Mouse (Mus musculus): Measurements from ENCODE around the gene S1pr1. TPM values are rescaled to one million over a fixed set of nuclear protein-coding genes. Genes with fewer than 3 reads are reported as not detected.

Gene S1pr1
- polyA plus RNA-seq, 1 experiment from 2014 or later = 35.9 TPM

- Histone ChIP-seq H3K27me3 (ENCODE audit: control insufficient read depth, insufficient read depth, low read length) (no peaks in the 10 kb centered on the region), H3K4me2 (ENCODE audit: low read depth, low read length, severe bottlenecking) (no peak overlapping the region), H3K36me3 (ENCODE audit: control insufficient read depth, insufficient read depth, low read length) (no peaks in the 10 kb centered on the region), H3K9me3 (ENCODE audit: control insufficient read depth, low read length) (no peaks in the 10 kb centered on the region), H3K4me3 (ENCODE audit: low read depth, low read length) (no peak overlapping the region), H3K27ac (ENCODE audit: low read depth, low read length) (no peak overlapping the region), H3K4me1 (replicated peaks; ENCODE audit: control insufficient read depth, insufficient read depth, low read length) (no peaks in the 10 kb centered on the region), H3K9ac (ENCODE audit: low read length) (no peak overlapping the region)
- WGBS = 89% methylated on average over 6 of the region's 6 CpGs
- ATAC-seq (replicated peaks; ENCODE audit: low FRiP score) (no peak), DNase-seq (ENCODE audit: low spot score) (no peak)
These were observed 39.0 kb downstream of the S1pr1 start for GRCm38 (mm10) chr3:115675546-115676535.

GRCm38 (mm10) chr3:115674665-115675064 is 40.2 kb downstream of the S1pr1 start:
- Histone ChIP-seq H3K27me3 (ENCODE audit: control insufficient read depth, insufficient read depth, low read length) (no peaks in the 10 kb centered on the region), H3K4me3 (ENCODE audit: low read depth, low read length) (no peak overlapping the region)
- WGBS = 88% methylated on average over 5 of the region's 5 CpGs

GRCm38 (mm10) chr3:115673663-115674157 is 41.2 kb downstream of the S1pr1 start:
- 73% methylated on average over 13 of the region's 13 CpGs for WGBS
- Histone ChIP-seq H3K4me1 (replicated peaks; ENCODE audit: control insufficient read depth, insufficient read depth, low read length) (no peaks in the 10 kb centered on the region), H3K4me2 (ENCODE audit: low read depth, low read length, severe bottlenecking) (no peak overlapping the region), H3K9me3 (ENCODE audit: control insufficient read depth, low read length) (no peaks in the 10 kb centered on the region), H3K27ac (ENCODE audit: low read depth, low read length) (no peak overlapping the region), H3K9ac (ENCODE audit: low read length) (no peak overlapping the region), H3K36me3 (ENCODE audit: control insufficient read depth, insufficient read depth, low read length) (no peaks in the 10 kb centered on the region), H3K27me3 (ENCODE audit: control insufficient read depth, insufficient read depth, low read length) (no peaks in the 10 kb centered on the region), H3K4me3 (ENCODE audit: low read depth, low read length) (no peak overlapping the region)
- ATAC-seq (replicated peaks; ENCODE audit: low FRiP score) = no peak
- DNase-seq (ENCODE audit: low spot score) = no peak

More at GRCm38 (mm10) chr3:115674665-115675064, 40.2 kb downstream of the S1pr1 start:
- no peak for ATAC-seq (replicated peaks; ENCODE audit: low FRiP score)
- Histone ChIP-seq H3K4me2 (ENCODE audit: low read depth, low read length, severe bottlenecking) (no peak overlapping the region), H3K9ac (ENCODE audit: low read length) (no peak overlapping the region), H3K9me3 (ENCODE audit: control insufficient read depth, low read length) (no peaks in the 10 kb centered on the region), H3K27ac (ENCODE audit: low read depth, low read length) (no peak overlapping the region), H3K4me1 (replicated peaks; ENCODE audit: control insufficient read depth, insufficient read depth, low read length) (no peaks in the 10 kb centered on the region), H3K36me3 (ENCODE audit: control insufficient read depth, insufficient read depth, low read length) (no peaks in the 10 kb centered on the region)
- no peak for DNase-seq (ENCODE audit: low spot score)

GRCm38 (mm10) chr3:115672965-115673662 is 41.8 kb downstream of the S1pr1 start:
- WGBS = 68% methylated on average over 9 of the region's 9 CpGs
- Histone ChIP-seq H3K36me3 (ENCODE audit: control insufficient read depth, insufficient read depth, low read length) (no peaks in the 10 kb centered on the region), H3K27ac (ENCODE audit: low read depth, low read length) (no peak overlapping the region), H3K9me3 (ENCODE audit: control insufficient read depth, low read length) (no peaks in the 10 kb centered on the region), H3K9ac (ENCODE audit: low read length) (no peak overlapping the region), H3K27me3 (ENCODE audit: control insufficient read depth, insufficient read depth, low read length) (no peaks in the 10 kb centered on the region), H3K4me3 (ENCODE audit: low read depth, low read length) (no peak overlapping the region), H3K4me2 (ENCODE audit: low read depth, low read length, severe bottlenecking) (no peak overlapping the region), H3K4me1 (replicated peaks; ENCODE audit: control insufficient read depth, insufficient read depth, low read length) (no peaks in the 10 kb centered on the region)
- no peak for ATAC-seq (replicated peaks; ENCODE audit: low FRiP score)
- DNase-seq (ENCODE audit: low spot score) = no peak

- no peaks in the 10 kb centered on the region for H3K27me3 ChIP-seq (ENCODE audit: control insufficient read depth, insufficient read depth, low read length)
- no peaks in the 10 kb centered on the region for H3K36me3 ChIP-seq (ENCODE audit: control insufficient read depth, insufficient read depth, low read length)
- H3K9ac ChIP-seq (ENCODE audit: low read length) = no peak overlapping the region
- DNase-seq (ENCODE audit: low spot score) (no peak), ATAC-seq (replicated peaks; ENCODE audit: low FRiP score) (no peak)
- no peak overlapping the region for H3K27ac ChIP-seq (ENCODE audit: low read depth, low read length)
- no peak overlapping the region for H3K4me2 ChIP-seq (ENCODE audit: low read depth, low read length, severe bottlenecking)
- WGBS = 80% methylated on average over 1 of the region's 1 CpGs
- H3K9me3 ChIP-seq (ENCODE audit: control insufficient read depth, low read length) = no peaks in the 10 kb centered on the region
- no peaks in the 10 kb centered on the region for H3K4me1 ChIP-seq (replicated peaks; ENCODE audit: control insufficient read depth, insufficient read depth, low read length)
- H3K4me3 ChIP-seq (ENCODE audit: low read depth, low read length) = no peak overlapping the region
These were observed 45.6 kb downstream of the S1pr1 start for GRCm38 (mm10) chr3:115669230-115669629.

- H3K27me3 ChIP-seq (ENCODE audit: control insufficient read depth, insufficient read depth, low read length) = no peaks in the 10 kb centered on the region
- H3K4me1 ChIP-seq (replicated peaks; ENCODE audit: control insufficient read depth, insufficient read depth, low read length) = no peaks in the 10 kb centered on the region
- H3K4me2 ChIP-seq (ENCODE audit: low read depth, low read length, severe bottlenecking) = no peak overlapping the region
- no peak overlapping the region for H3K4me3 ChIP-seq (ENCODE audit: low read depth, low read length)
- ATAC-seq (replicated peaks; ENCODE audit: low FRiP score) (no peak), DNase-seq (ENCODE audit: low spot score) (no peak)
- no peaks in the 10 kb centered on the region for H3K36me3 ChIP-seq (ENCODE audit: control insufficient read depth, insufficient read depth, low read length)
- WGBS = 74% methylated on average over 2 of the region's 2 CpGs
- no peaks in the 10 kb centered on the region for H3K9me3 ChIP-seq (ENCODE audit: control insufficient read depth, low read length)
- no peak overlapping the region for H3K27ac ChIP-seq (ENCODE audit: low read depth, low read length)
- H3K9ac ChIP-seq (ENCODE audit: low read length) = no peak overlapping the region
These were observed 47.7 kb downstream of the S1pr1 start for GRCm38 (mm10) chr3:115667182-115667581.

- DNase-seq (ENCODE audit: low spot score) (no peak), ATAC-seq (replicated peaks; ENCODE audit: low FRiP score) (no peak)
- WGBS = 68% methylated on average over 8 of the region's 8 CpGs
- no peak overlapping the region for H3K9ac ChIP-seq (ENCODE audit: low read length)
- H3K9me3 ChIP-seq (ENCODE audit: control insufficient read depth, low read length) = no peaks in the 10 kb centered on the region
- no peaks in the 10 kb centered on the region for H3K4me1 ChIP-seq (replicated peaks; ENCODE audit: control insufficient read depth, insufficient read depth, low read length)
- H3K4me3 ChIP-seq (ENCODE audit: low read depth, low read length) = no peak overlapping the region
- no peak overlapping the region for H3K27ac ChIP-seq (ENCODE audit: low read depth, low read length)
- H3K36me3 ChIP-seq (ENCODE audit: control insufficient read depth, insufficient read depth, low read length) = no peaks in the 10 kb centered on the region
- H3K4me2 ChIP-seq (ENCODE audit: low read depth, low read length, severe bottlenecking) = no peak overlapping the region
- H3K27me3 ChIP-seq (ENCODE audit: control insufficient read depth, insufficient read depth, low read length) = no peaks in the 10 kb centered on the region
These were observed 48.3 kb downstream of the S1pr1 start for GRCm38 (mm10) chr3:115666547-115666946.

GRCm38 (mm10) chr3:115664497-115664896 is 50.4 kb downstream of the S1pr1 start:
- Histone ChIP-seq H3K27ac (ENCODE audit: low read depth, low read length) (no peak overlapping the region), H3K27me3 (ENCODE audit: control insufficient read depth, insufficient read depth, low read length) (no peaks in the 10 kb centered on the region), H3K9ac (ENCODE audit: low read length) (no peak overlapping the region), H3K9me3 (ENCODE audit: control insufficient read depth, low read length) (no peaks in the 10 kb centered on the region), H3K4me3 (ENCODE audit: low read depth, low read length) (no peak overlapping the region), H3K36me3 (ENCODE audit: control insufficient read depth, insufficient read depth, low read length) (no peaks in the 10 kb centered on the region), H3K4me1 (replicated peaks; ENCODE audit: control insufficient read depth, insufficient read depth, low read length) (no peaks in the 10 kb centered on the region), H3K4me2 (ENCODE audit: low read depth, low read length, severe bottlenecking) (no peak overlapping the region)
- 63% methylated on average over 3 of the region's 3 CpGs for WGBS
- DNase-seq (ENCODE audit: low spot score) (no peak), ATAC-seq (replicated peaks; ENCODE audit: low FRiP score) (no peak)

Measured in forebrain, embryonic 11.5 days (tissue).